Mouse (Mus musculus) cerebellum, adult 9-10 months (tissue): ENCODE results near the gene Bmp6.

ENCODE experiments used
- DNase-seq: peaks from one replicate; pipeline ENCODE4 v3.0.0; 2022

Bmp6 gene

DNA sequence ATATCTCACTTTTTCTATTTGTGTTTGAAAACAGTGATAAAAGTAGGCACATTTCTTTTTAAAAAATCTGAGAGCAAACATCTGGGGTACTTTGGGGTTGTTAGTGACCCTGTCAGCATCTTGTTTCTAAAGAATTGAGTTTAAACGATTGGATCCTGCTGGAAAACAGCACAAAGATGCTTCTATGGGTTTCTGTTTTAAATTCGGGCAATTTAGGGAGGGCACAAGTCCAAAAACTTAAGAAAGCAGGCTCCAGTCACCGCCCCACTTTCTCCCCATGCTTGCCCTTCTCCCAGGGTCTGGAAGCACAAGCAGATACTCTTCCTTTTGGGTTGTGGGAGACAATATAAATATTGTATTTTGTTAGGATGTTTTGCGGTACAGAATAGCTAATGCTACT, 14.1 kb downstream of the Bmp6 start:
- DNase-seq = no peak

GRCm38 (mm10) chr13:38362751-38363150, 17.8 kb downstream of the Bmp6 start:
- DNase-seq = no peak

GRCm38 (mm10) chr13:38363869-38364268, 19.0 kb downstream of the Bmp6 start:
- DNase-seq = no peak

GRCm38 (mm10) chr13:38369624-38370023, 24.7 kb downstream of the Bmp6 start:
- DNase-seq = no peak

DNA sequence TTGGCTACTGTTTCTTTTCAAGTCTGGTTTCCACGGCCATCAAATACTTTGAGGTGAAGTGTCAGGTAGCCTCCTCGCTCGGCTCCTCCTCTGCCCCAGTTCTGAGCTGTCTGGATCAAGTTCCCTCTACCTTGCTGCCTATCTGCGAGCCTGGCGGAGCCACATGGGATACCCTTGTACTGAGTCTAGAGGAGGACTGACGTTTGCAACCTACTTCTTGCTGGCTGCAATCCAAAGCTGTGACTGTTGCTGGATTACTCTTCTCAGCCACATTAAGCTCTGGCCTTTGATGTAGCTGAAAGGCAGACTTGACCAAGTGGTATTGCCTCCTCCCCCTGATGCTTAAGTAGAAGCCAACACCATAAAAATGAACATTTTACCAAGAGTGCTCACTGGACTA, 31.2 kb downstream of the Bmp6 start:
- peak; percentile 3 for DNase-seq

GRCm38 (mm10) chr13:38377355-38377754, 32.4 kb downstream of the Bmp6 start:
- DNase-seq = no peak

DNA sequence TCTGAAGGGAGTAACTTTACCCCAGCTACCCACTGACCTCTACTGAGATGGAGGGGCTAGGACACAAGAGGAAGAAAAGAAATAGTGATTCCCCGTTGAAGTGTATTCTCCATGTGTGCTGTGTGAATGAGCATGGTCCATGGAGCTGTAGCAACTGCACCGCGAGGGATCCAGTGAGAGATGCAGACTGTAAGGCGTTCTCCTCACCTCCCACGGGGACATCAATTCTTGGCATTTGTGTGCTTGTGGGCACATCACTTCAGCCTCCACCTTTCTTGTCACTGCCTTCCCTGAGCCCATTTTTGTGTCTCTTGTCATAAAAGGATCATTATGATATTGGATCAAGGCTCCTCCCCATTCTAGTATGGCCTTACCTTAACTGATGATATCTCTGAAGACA, 34.9 kb downstream of the Bmp6 start:
- no peak for DNase-seq

DNA sequence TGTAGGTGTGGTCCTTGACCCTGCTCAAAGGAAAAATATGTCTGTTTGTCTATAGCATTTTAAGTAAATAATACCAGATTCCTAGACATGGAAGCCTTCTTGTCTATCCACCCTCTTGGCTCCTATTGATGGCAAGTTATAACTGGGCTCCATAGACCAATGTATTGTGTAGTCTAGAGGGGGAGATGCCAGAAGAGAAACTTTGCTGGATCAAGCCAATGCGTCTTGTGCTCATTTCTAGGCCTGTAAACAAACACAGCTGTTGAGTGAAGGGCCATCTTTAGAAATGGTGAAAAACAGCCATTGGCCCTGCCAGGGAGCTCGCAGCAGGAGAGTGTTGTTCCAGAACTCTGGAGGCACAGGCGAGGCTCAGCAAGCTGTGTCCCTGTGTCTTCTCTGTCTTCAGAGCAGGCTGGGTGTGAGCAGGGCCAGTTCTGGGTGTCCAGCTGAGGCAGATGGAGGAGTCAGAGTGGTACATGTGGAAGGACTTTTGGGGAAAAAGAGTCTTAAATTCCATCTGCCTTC, 41.2 kb downstream of the Bmp6 start:
- DNase-seq = no peak

DNA sequence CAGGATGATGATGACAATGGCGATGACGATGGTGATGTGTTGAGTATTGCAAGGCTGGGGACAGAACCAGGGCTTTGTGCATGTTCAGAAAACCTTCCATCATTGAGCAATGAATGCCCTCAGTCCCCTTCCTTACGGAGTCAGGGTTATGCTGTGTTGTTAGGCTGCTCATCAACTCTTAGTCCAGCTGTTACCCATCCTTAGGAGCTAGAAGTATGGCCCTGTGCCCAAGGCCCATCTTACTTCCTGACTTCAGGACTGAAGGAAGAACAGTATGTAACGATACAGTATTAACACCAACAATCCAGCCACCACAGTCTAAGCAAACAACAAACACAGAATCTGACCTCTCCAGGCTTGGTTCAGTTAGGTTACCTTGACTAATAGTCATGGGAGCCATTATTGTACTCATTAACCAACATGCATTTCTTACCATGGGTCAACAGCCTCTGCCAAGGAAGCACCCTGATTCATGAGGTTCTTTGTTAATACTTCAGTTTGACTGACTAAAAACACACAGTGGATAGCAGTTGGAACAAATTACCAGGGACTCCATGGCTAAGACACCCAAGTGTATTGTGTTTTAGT, 42.6 kb downstream of the Bmp6 start:
- DNase-seq = no peak

DNA sequence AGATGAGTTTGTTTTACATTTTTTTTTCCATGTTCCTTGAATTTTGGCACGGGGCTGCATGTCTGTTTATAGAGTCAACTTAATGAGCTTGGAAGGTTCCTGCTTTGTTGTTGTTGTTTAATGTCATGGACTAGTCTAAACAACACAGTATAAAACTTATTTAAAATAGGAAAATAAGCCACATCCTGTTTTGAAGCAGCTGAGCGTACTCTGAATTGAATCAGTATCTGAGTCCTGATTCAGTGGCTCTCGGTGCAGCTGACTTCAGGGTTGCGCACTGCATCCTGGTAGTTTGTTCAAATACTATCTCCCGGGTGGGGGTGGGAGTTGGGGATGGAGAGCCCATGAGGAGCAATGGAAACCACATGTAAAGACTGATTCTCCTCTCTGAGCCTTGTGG, 48.5 kb downstream of the Bmp6 start:
- DNase-seq = no peak

DNA sequence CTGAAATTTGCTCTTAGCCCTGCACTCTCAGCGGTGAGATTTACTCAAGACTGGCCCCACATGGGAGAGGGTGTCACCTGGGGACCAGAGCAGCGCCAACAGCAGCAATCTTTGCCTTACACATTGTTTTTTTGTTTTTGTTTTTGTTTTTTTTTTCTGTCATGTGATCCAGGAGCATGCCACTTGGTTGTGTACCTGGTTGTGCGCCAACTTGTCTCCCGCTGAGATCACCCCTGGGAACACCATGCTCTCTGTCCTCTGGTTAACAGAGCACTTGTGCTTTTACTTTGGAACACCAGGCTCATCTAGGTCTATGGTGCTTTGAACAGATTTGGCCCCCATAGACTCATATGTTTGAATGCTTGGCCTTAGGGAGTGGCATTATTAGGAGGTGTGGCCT, 50.1 kb downstream of the Bmp6 start:
- DNase-seq = no peak

GRCm38 (mm10) chr13:38397007-38397545, 52.2 kb downstream of the Bmp6 start:
- no peak for DNase-seq

GRCm38 (mm10) chr13:38398658-38399057, 53.8 kb downstream of the Bmp6 start:
- DNase-seq = no peak

GRCm38 (mm10) chr13:38400662-38401061, 55.8 kb downstream of the Bmp6 start:
- DNase-seq = no peak

GRCm38 (mm10) chr13:38407611-38408315, 62.9 kb downstream of the Bmp6 start:
- no peak for DNase-seq

GRCm38 (mm10) chr13:38408636-38409035, 63.7 kb downstream of the Bmp6 start:
- no peak for DNase-seq

GRCm38 (mm10) chr13:38410322-38410865, 65.5 kb downstream of the Bmp6 start:
- peak; percentile 81 for DNase-seq

GRCm38 (mm10) chr13:38419781-38420180, 74.9 kb downstream of the Bmp6 start:
- DNase-seq = no peak

GRCm38 (mm10) chr13:38422491-38422890, 77.6 kb downstream of the Bmp6 start:
- no peak for DNase-seq

GRCm38 (mm10) chr13:38425294-38425693, 80.4 kb downstream of the Bmp6 start:
- no peak for DNase-seq

GRCm38 (mm10) chr13:38429671-38430070, 84.8 kb downstream of the Bmp6 start:
- DNase-seq = no peak

- no peak for DNase-seq
Measured at GRCm38 (mm10) chr13:38430075-38430474, 85.2 kb downstream of the Bmp6 start.

DNA sequence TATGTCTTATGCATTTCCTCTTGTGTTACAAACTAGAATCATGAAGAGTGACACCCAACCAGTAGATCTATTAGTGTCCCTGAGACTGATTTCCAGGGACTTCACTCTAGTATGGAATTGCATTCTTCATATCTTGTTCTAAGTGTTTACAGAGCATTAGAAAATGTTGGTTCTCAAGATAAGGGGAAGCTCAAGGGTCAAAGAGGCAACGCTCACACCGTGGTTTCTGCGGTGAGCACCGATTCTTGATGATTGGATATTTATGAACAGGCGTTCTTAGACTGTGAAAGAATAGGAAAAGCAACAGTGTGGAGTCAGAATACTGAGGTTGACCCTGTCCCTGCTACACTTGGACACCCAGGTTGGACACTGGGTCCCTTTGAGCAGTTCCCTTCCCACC, 89.9 kb downstream of the Bmp6 start:
- no peak for DNase-seq

GRCm38 (mm10) chr13:38437930-38438329, 93.0 kb downstream of the Bmp6 start:
- no peak for DNase-seq
